8 mouse cellular contexts compared by ENCODE assay signal in genomic region chr9:37349050-37349449, GRCm38 (mm10). TPM values are rescaled to one million over a fixed set of nuclear protein-coding genes. Genes with fewer than 3 reads are reported as not detected.
DNase-seq lines count a peak whose midpoint lies in the region; ATAC-seq and TF ChIP-seq lines count a peak whose summit lies in the region.

No protein-coding gene starts in this region.

- peak overlapping the region; percentile 87 for H3K4me2 ChIP-seq in heart, embryonic 14.5 days (ENCODE audit: low read length)

- peak overlapping the region; percentile 69 to 80; a peak in 3 of 4 replicates for H3K4me3 ChIP-seq in heart, embryonic 14.5 days (ENCODE audit: control insufficient read depth in 1 of 2, insufficient read depth in 1 of 2, low read depth in 1 of 2, low read length in 2 of 2)
- peak overlapping the region; percentile 71 for H3K4me3 ChIP-seq in G1E (ENCODE audit: low read depth, low read length)
- H3K4me3 ChIP-seq in hindbrain, embryonic 10.5 days = peak overlapping the region; percentile 78
- H3K4me3 ChIP-seq in midbrain, embryonic 10.5 days = peak overlapping the region; percentile 67

- TF ChIP-seq CTCF in G1E (IDR thresholded peaks at IDR 0.05; ENCODE audit: low read depth, low read length) = no peak

- peaks cover 2 to 10% of the 10 kb centered on the region in 2 experiments; a peak in 3 of 4 replicates for H3K4me1 ChIP-seq in heart, embryonic 14.5 days (ENCODE audit: control insufficient read depth in 2 of 2, insufficient read depth in 2 of 2, low read length in 2 of 2)
- peaks cover 11% of the 10 kb centered on the region; the same call in 1 of the 2 replicates for H3K4me1 ChIP-seq in G1E (ENCODE audit: insufficient read depth, low read depth, low read length)
- peaks cover 14% of the 10 kb centered on the region for H3K4me1 ChIP-seq in hindbrain, embryonic 10.5 days (replicated peaks)
- peaks cover 18% of the 10 kb centered on the region for H3K4me1 ChIP-seq in midbrain, embryonic 10.5 days

- no peak for DNase-seq in heart, adult 9 months (ENCODE audit: low spot score in 2 of 2)
- DNase-seq in G1E (ENCODE audit: low spot score) = no peak
- no peak for DNase-seq in hindbrain, embryonic 10.5 days (ENCODE audit: low spot score)
- DNase-seq in midbrain, embryonic 10.5 days (ENCODE audit: low spot score) = no peak
- DNase-seq in right cerebral cortex, postnatal 36 days (ENCODE audit: low spot score in 2 of 2) = no peak

- H3K27me3 ChIP-seq in heart, embryonic 14.5 days (ENCODE audit: control insufficient read depth, insufficient read depth, low read length) = no peaks in the 10 kb centered on the region
- no peaks in the 10 kb centered on the region for H3K27me3 ChIP-seq in G1E (ENCODE audit: insufficient read depth, low read length)
- H3K27me3 ChIP-seq in hindbrain, embryonic 10.5 days (ENCODE audit: insufficient read depth, poor library complexity, severe bottlenecking) = no peaks in the 10 kb centered on the region
- H3K27me3 ChIP-seq in midbrain, embryonic 10.5 days (ENCODE audit: low read depth, poor library complexity, severe bottlenecking) = no peaks in the 10 kb centered on the region

- H3K27ac ChIP-seq in heart, embryonic 14.5 days (replicated peaks in 1 of 2; ENCODE audit: control insufficient read depth in 1 of 2, insufficient read depth in 1 of 2, low read depth in 2 of 2, low read length in 2 of 2) = no peak overlapping the region
- H3K27ac ChIP-seq in hindbrain, embryonic 10.5 days = peak overlapping the region; percentile 96
- H3K27ac ChIP-seq in midbrain, embryonic 10.5 days (replicated peaks) = peak overlapping the region; percentile 92

- ATAC-seq in heart, embryonic 14.5 days (ENCODE audit: insufficient number of reproducible peaks, insufficient read depth, low FRiP score, low read depth) = no peak
- no peak for ATAC-seq in G1E (ENCODE audit: extremely low read depth, insufficient number of reproducible peaks, low FRiP score, poor library complexity, severe bottlenecking)
- no peak for ATAC-seq in inflammation-experienced regulatory T-cells, adult 6 months
- no peak for ATAC-seq in frontal cortex, adult (ENCODE audit: low TSS enrichment)

- H3K9ac ChIP-seq in heart, embryonic 14.5 days (ENCODE audit: low read length) = peak overlapping the region; percentile 92

- WGBS in heart, embryonic 14.5 days = 89% methylated on average over 3 of the region's 3 CpGs
- 90% methylated on average over 3 of the region's 3 CpGs for WGBS in hindbrain, embryonic 10.5 days
- 96% methylated on average over 3 of the region's 3 CpGs for WGBS in midbrain, embryonic 10.5 days

- no peaks in the 10 kb centered on the region for H3K9me3 ChIP-seq in heart, embryonic 14.5 days (ENCODE audit: control insufficient read depth, low read length)
- H3K9me3 ChIP-seq in G1E (replicated peaks) = no peaks in the 10 kb centered on the region
- H3K9me3 ChIP-seq in hindbrain, embryonic 10.5 days = no peaks in the 10 kb centered on the region
- H3K9me3 ChIP-seq in midbrain, embryonic 10.5 days (replicated peaks) = no peaks in the 10 kb centered on the region

- H3K36me3 ChIP-seq in heart, embryonic 14.5 days (ENCODE audit: control insufficient read depth, insufficient read depth, low read length) = no peaks in the 10 kb centered on the region
- H3K36me3 ChIP-seq in G1E (replicated peaks) = peaks cover 3% of the 10 kb centered on the region
- no peaks in the 10 kb centered on the region; the same call in 1 of the 2 replicates for H3K36me3 ChIP-seq in hindbrain, embryonic 10.5 days
- H3K36me3 ChIP-seq in midbrain, embryonic 10.5 days = peaks cover 7% of the 10 kb centered on the region; the same call in 1 of the 2 replicates

RNA-seq across cellular contexts. Expression of gene Ccdc15, which starts 0.8 kb away (rescaled TPM):
- polyA plus RNA-seq in heart, embryonic 14.5 days (2014; fragmentation: Nextera tagmentation; extraction: Ambion mirVana) = 3.3 and 4.4 TPM in 2 replicates
- total RNA-seq in G1E (2014; fragmentation: Nextera tagmentation) (23.3 and 26.9 TPM in 2 replicates), G1E (2017) (6.3 and 7.4 TPM in 2 replicates)
- 10.3 and 10.7 TPM in 2 replicates for polyA plus RNA-seq in G1E (2012)
- 7.9 and 11.4 TPM in 2 replicates for polyA plus RNA-seq in hindbrain, embryonic 10.5 days (2016; fragmentation: Nextera tagmentation; extraction: Ambion mirVana)
- polyA plus RNA-seq in midbrain, embryonic 10.5 days (2016; fragmentation: Nextera tagmentation; extraction: Ambion mirVana) = 11.7 and 13.1 TPM in 2 replicates
- polyA plus RNA-seq in inflammation-experienced regulatory T-cells, adult 6 months (2017; shearing (Covaris generic)) = 1 to 10 TPM; 7.0 to 9.2 (median 8.5) TPM

RNA-seq across cellular contexts. Expression of gene Hepacam, which starts 18.1 kb away (rescaled TPM):
- not detected in 2 replicates for polyA plus RNA-seq in heart, embryonic 14.5 days (2014; fragmentation: Nextera tagmentation; extraction: Ambion mirVana)
- total RNA-seq in G1E (2014; fragmentation: Nextera tagmentation) (not detected in 2 replicates), G1E (2017) (not detected in 2 replicates)
- not detected in 2 replicates for polyA plus RNA-seq in G1E (2012)
- 0.51 TPM in 1 of 2 replicates, not detected in the other for polyA plus RNA-seq in hindbrain, embryonic 10.5 days (2016; fragmentation: Nextera tagmentation; extraction: Ambion mirVana)
- polyA plus RNA-seq in midbrain, embryonic 10.5 days (2016; fragmentation: Nextera tagmentation; extraction: Ambion mirVana) = 0.04 and 0.05 TPM in 2 replicates
- polyA plus RNA-seq in inflammation-experienced regulatory T-cells, adult 6 months (2017; shearing (Covaris generic)) = not detected

RNA-seq across cellular contexts. Expression of gene Robo4, which starts 52.6 kb away (rescaled TPM):
- polyA plus RNA-seq in heart, embryonic 14.5 days (2014; fragmentation: Nextera tagmentation; extraction: Ambion mirVana) = 10.4 and 11.3 TPM in 2 replicates
- total RNA-seq in G1E (2014; fragmentation: Nextera tagmentation) = not detected in 2 replicates
- 0.05 and 0.06 TPM in 2 replicates for total RNA-seq in G1E (2017)
- not detected in 2 replicates for polyA plus RNA-seq in G1E (2012)
- 6.6 and 7.7 TPM in 2 replicates for polyA plus RNA-seq in hindbrain, embryonic 10.5 days (2016; fragmentation: Nextera tagmentation; extraction: Ambion mirVana)
- 5.6 and 6.0 TPM in 2 replicates for polyA plus RNA-seq in midbrain, embryonic 10.5 days (2016; fragmentation: Nextera tagmentation; extraction: Ambion mirVana)
- not detected for polyA plus RNA-seq in inflammation-experienced regulatory T-cells, adult 6 months (2017; shearing (Covaris generic))

Comparison
In these comparisons a context has a peak if more than half of its experiments do, and no peak if none do; other contexts are left out.
1. H3K27ac ChIP-seq: peak in hindbrain, embryonic 10.5 days (single experiment) and midbrain, embryonic 10.5 days (single experiment); none in heart, embryonic 14.5 days (0 of 2).
2. Peak in every context shown above with its lines, with median percentiles within 50 percentile points of each other: H3K4me3 ChIP-seq.